Mouse (Mus musculus): ENCODE results near the gene Hbb-bh1. TPM values are rescaled to one million over a fixed set of nuclear protein-coding genes. Genes with fewer than 3 reads are reported as not detected.
"Not testable (repeated sequence)": the region's sequence is repeated elsewhere in the genome, so short reads cannot be mapped to it uniquely, and the experiment has no call there.

The Hbb-bh1 gene
- polyA plus RNA-seq, 1 experiment from 2014 or later, result 2,085 TPM

DNA sequence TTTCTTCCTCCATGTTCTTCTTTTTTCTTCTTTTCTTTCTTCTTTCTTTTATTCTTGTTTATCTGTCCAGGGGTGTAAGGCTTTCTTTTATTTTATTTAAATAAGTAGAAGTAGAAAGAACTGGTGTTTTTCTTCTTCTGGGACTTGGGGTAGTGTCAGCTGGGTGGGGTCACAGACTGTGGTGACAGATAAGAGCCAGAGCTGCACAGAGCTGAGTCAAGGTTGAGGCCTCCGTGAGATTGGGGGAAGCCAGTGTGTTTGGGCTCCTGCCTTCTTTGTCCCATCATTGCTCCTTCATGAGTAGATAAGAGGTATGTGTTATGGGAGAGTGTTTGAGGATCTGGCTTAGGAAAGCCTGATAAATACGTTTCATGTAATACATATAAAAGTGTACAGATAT is 16.1 kb upstream of the Hbb-bh1 start:
- WGBS, result 80% methylated on average over 2 of the region's 2 CpGs
- Histone ChIP-seq H3K4me2 (ENCODE audit: low read depth) (no peak overlapping the region), H3K9ac (ENCODE audit: low read length) (no peak overlapping the region), H3K27me3 (ENCODE audit: control insufficient read depth, insufficient read depth, low read length) (no peaks in the 10 kb centered on the region), H3K27ac (ENCODE audit: low read depth, low read length) (no peak overlapping the region), H3K4me3 (ENCODE audit: low read depth, low read length) (no peak overlapping the region), H3K36me3 (ENCODE audit: control insufficient read depth, insufficient read depth, low read length) (no peaks in the 10 kb centered on the region), H3K9me3 (ENCODE audit: control insufficient read depth, low read length) (no peaks in the 10 kb centered on the region), H3K4me1 (ENCODE audit: control insufficient read depth, insufficient read depth, low read length) (no peaks in the 10 kb centered on the region)
- no peak for DNase-seq (ENCODE audit: low spot score)
- ATAC-seq (ENCODE audit: insufficient read depth, low FRiP score, low TSS enrichment), result no peak

DNA sequence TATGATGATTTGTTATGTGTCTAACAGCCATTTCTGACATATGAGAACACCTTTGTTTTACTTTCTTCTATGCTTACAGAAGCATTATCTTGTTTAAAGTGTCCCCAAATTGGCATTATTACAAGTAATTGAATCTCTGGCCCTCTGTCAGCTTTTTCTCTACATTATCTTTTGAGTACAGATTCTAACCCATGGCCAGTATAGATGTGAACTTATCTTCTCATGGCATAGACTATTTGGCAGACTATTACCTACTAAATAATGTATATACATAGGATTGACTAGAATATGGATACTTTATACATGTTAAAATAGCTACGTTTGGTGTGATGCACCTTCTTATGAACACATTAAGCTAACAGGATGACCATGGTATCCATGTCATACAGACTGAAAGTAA is 11.7 kb upstream of the Hbb-bh1 start:
- Histone ChIP-seq H3K27me3 (ENCODE audit: control insufficient read depth, insufficient read depth, low read length) (no peaks in the 10 kb centered on the region), H3K9ac (ENCODE audit: low read length) (no peak overlapping the region), H3K36me3 (ENCODE audit: control insufficient read depth, insufficient read depth, low read length) (no peaks in the 10 kb centered on the region), H3K4me3 (ENCODE audit: low read depth, low read length) (no peak overlapping the region), H3K9me3 (ENCODE audit: control insufficient read depth, low read length) (no peaks in the 10 kb centered on the region), H3K27ac (ENCODE audit: low read depth, low read length) (no peak overlapping the region), H3K4me1 (ENCODE audit: control insufficient read depth, insufficient read depth, low read length) (no peaks in the 10 kb centered on the region), H3K4me2 (ENCODE audit: low read depth) (no peak overlapping the region)
- 69% methylated on average over 1 of the region's 1 CpGs for WGBS
- no peak for DNase-seq (ENCODE audit: low spot score)
- ATAC-seq (ENCODE audit: insufficient read depth, low FRiP score, low TSS enrichment), result no peak

DNA sequence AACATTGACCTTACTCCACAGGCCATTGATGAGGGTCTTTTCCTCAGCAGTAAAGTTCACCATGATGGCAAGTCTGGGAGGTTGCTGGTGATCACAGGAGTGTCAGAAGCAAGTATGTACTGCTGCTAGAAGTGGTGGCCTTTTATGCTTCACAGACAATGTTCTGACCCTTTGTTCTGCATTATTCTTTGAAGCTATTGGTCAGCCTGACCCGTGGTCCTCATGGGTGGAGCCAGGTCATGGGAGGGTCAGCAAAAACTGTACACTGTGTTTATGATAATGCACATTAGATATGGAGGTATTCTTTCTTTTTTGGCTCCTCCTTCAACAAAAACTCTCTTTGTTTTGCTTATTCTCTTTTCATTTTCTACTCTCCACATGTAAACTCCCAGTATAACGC is 10.1 kb upstream of the Hbb-bh1 start, which contains the start of gene Hbb-y:
Gene Hbb-y (minus strand): TSS at position 127 of the 400 bp plus-strand sequence.
- no peak within 1 kb of the TSS for H3K9ac ChIP-seq (ENCODE audit: low read length)
- H3K4me3 ChIP-seq (ENCODE audit: low read depth, low read length), result no peak within 1 kb of the TSS
- WGBS, result 74% methylated on average over 2 of the region's 2 CpGs
- no peaks in the 10 kb centered on the region for H3K36me3 ChIP-seq (ENCODE audit: control insufficient read depth, insufficient read depth, low read length)
- H3K4me1 ChIP-seq (ENCODE audit: control insufficient read depth, insufficient read depth, low read length), result no peaks in the 10 kb centered on the region
- H3K27ac ChIP-seq (ENCODE audit: low read depth, low read length), result no peak within 1 kb of the TSS
- DNase-seq (ENCODE audit: low spot score) (no peak), ATAC-seq (ENCODE audit: insufficient read depth, low FRiP score, low TSS enrichment) (no peak)
- H3K9me3 ChIP-seq (ENCODE audit: control insufficient read depth, low read length), result no peaks in the 10 kb centered on the region
- H3K27me3 ChIP-seq (ENCODE audit: control insufficient read depth, insufficient read depth, low read length), result no peaks in the 10 kb centered on the region
- H3K4me2 ChIP-seq (ENCODE audit: low read depth), result no peak within 1 kb of the TSS

DNA sequence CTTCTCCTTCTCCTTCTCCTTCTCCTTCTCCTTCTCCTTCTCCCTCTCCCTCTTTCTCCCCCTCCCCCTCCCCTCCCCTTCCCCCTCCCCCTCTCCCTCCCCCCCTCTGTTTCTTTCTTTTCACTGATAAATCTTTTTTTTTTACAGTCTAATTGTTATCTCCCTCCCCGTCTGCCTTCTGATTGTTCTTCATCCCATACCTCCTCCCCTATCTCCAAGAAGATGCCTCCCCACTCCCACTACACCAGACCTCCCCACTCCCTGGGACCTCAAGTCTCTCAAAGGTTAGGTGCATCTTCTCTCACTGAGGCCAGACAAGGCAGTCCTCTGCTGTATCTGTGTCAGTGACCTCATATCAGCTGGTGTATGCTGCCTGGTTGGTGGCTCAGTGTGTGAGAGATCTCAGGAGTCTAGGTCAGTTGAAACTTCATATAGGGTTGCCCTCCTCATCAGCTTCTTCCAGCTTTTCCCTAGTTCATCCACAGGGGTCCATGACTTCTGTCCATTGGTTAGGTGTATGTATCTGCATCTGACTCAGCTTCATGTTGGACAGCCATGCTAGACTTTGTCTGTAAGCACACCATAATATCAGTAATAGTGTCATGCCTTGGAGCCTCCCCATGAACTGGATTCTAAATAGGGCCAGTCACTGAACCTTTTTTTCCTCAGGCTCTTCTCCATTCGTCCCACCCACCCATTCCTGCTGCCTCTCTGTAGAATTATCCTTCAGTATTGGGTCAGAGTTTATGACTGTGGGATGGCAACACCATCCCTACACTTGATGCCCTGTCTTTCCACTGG is 1.8 kb upstream of the Hbb-bh1 start:
- Histone ChIP-seq H3K4me2 (ENCODE audit: low read depth) (no peak overlapping the region), H3K9ac (ENCODE audit: low read length) (no peak overlapping the region), H3K4me3 (ENCODE audit: low read depth, low read length) (no peak overlapping the region), H3K27ac (ENCODE audit: low read depth, low read length) (no peak overlapping the region), H3K36me3 (ENCODE audit: control insufficient read depth, insufficient read depth, low read length) (no peaks in the 10 kb centered on the region), H3K27me3 (ENCODE audit: control insufficient read depth, insufficient read depth, low read length) (no peaks in the 10 kb centered on the region), H3K4me1 (ENCODE audit: control insufficient read depth, insufficient read depth, low read length) (no peaks in the 10 kb centered on the region), H3K9me3 (ENCODE audit: control insufficient read depth, low read length) (no peaks in the 10 kb centered on the region)
- WGBS, result 57% methylated on average over 1 of the region's 2 CpGs
- no peak for ATAC-seq (ENCODE audit: insufficient read depth, low FRiP score, low TSS enrichment)
- no peak for DNase-seq (ENCODE audit: low spot score)

DNA sequence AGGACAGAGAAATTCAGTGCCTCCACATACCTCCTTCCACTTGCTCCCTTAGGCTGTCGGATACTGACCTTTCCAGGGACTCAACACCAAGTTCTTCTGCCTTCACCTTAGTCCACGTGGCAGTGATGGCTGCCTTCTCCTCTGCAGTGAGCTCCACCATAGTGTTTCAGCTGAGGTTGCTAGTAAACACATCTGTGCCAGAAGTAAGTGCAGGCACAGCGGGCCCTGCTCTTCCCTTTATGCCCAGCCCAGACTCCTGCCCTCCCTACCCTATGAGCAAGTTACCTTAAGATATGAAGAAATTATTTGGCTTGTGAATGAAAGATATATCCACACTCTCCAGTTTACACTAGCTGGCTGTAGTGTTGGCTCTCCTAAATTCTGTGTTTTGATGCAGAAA is 2.7 kb downstream of the Hbb-bh1 start, which contains the start of gene Hbb-bh2:
Gene Hbb-bh2 (minus strand): TSS at position 253 of the 400 bp plus-strand sequence.
- no peak within 1 kb of the TSS for H3K9ac ChIP-seq (ENCODE audit: low read length)
- H3K4me1 ChIP-seq (ENCODE audit: control insufficient read depth, insufficient read depth, low read length), result no peaks in the 10 kb centered on the region
- H3K27ac ChIP-seq (ENCODE audit: low read depth, low read length), result no peak within 1 kb of the TSS
- H3K4me3 ChIP-seq (ENCODE audit: low read depth, low read length), result no peak within 1 kb of the TSS
- 72% methylated on average over 3 of the region's 3 CpGs for WGBS
- no peak within 1 kb of the TSS for H3K4me2 ChIP-seq (ENCODE audit: low read depth)
- H3K27me3 ChIP-seq (ENCODE audit: control insufficient read depth, insufficient read depth, low read length), result no peaks in the 10 kb centered on the region
- no peaks in the 10 kb centered on the region for H3K9me3 ChIP-seq (ENCODE audit: control insufficient read depth, low read length)
- no peak for ATAC-seq (ENCODE audit: insufficient read depth, low FRiP score, low TSS enrichment)
- H3K36me3 ChIP-seq (ENCODE audit: control insufficient read depth, insufficient read depth, low read length), result no peaks in the 10 kb centered on the region
- no peak for DNase-seq (ENCODE audit: low spot score)

GRCm38 (mm10) chr7:103827808-103828207 is 15.2 kb downstream of the Hbb-bh1 start, which contains the start of gene Hbb-bs:
Hbb-bs (minus strand) TSS chr7:103828096.
- no peaks in the 10 kb centered on the region for H3K4me1 ChIP-seq (ENCODE audit: control insufficient read depth, insufficient read depth, low read length)
- H3K4me3 ChIP-seq (ENCODE audit: low read depth, low read length), result no peak within 1 kb of the TSS
- H3K27me3 ChIP-seq (ENCODE audit: control insufficient read depth, insufficient read depth, low read length), result no peaks in the 10 kb centered on the region
- no peaks in the 10 kb centered on the region for H3K9me3 ChIP-seq (ENCODE audit: control insufficient read depth, low read length)
- ATAC-seq (ENCODE audit: insufficient read depth, low FRiP score, low TSS enrichment) (no peak), DNase-seq (ENCODE audit: low spot score) (no peak)
- H3K4me2 ChIP-seq (ENCODE audit: low read depth), result no peak within 1 kb of the TSS
- WGBS, result 95% methylated on average over 4 of the region's 4 CpGs
- no peak within 1 kb of the TSS for H3K27ac ChIP-seq (ENCODE audit: low read depth, low read length)
- no peaks in the 10 kb centered on the region for H3K36me3 ChIP-seq (ENCODE audit: control insufficient read depth, insufficient read depth, low read length)
- H3K9ac ChIP-seq (ENCODE audit: low read length), result no peak within 1 kb of the TSS

DNA sequence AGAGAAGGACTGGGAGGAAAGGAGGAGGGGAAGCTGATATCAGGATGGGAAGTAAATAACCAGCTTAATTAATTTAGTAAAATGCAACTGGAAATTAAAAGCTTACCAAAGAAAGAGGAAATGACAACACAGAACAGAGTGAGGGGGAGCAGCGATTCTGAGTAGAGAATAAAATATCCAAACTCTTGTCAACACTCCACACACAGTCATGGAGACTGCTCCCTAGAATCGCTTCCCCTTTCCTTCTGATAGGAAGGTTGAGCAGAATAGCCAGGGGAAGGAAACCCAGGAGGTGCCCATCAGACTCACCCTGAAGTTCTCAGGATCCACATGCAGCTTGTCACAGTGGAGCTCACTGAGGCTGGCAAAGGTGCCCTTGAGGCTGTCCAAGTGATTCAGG is 15.8 kb downstream of the Hbb-bh1 start:
- not testable (repeated sequence) for H3K9ac ChIP-seq (ENCODE audit: low read length); H3K4me2 ChIP-seq (ENCODE audit: low read depth); H3K27me3 ChIP-seq (ENCODE audit: control insufficient read depth, insufficient read depth, low read length); H3K4me1 ChIP-seq (ENCODE audit: control insufficient read depth, insufficient read depth, low read length); DNase-seq (ENCODE audit: low spot score); ATAC-seq (ENCODE audit: insufficient read depth, low FRiP score, low TSS enrichment); H3K4me3 ChIP-seq (ENCODE audit: low read depth, low read length); H3K9me3 ChIP-seq (ENCODE audit: control insufficient read depth, low read length); H3K36me3 ChIP-seq (ENCODE audit: control insufficient read depth, insufficient read depth, low read length); H3K27ac ChIP-seq (ENCODE audit: low read depth, low read length)
- no CpG with 5 or more reads among the region's 2 CpGs for WGBS

DNA sequence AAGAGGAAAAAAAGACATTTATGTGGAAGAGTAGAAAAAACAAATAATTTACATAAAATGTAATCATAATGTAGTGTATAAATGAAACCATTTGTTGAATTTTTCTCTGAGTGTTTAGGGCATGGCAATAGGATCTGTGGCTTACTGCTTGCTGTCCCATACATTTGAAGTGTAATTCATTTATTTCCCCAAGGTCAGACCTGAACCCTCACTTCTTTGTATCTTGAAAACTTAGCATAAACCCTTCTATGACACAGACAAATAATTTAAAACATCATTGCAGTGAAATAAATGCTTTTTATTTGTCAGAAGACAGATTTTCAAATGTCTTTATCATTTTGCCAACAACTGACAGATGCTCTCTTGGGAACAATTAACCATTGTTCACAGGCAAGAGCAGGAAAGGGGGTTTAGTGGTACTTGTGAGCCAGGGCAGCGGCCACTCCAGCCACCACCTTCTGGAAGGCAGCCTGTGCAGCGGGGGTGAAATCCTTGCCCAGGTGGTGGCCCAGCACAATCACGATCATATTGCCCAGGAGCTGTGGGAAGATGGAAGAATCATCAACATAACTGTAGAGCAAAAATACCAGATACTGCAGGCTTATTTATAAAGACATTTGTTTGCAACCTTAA is 16.6 kb downstream of the Hbb-bh1 start:
- WGBS, result 68% methylated on average over 3 of the region's 3 CpGs
- no peaks in the 10 kb centered on the region for H3K36me3 ChIP-seq (ENCODE audit: control insufficient read depth, insufficient read depth, low read length)
- no peak for ATAC-seq (ENCODE audit: insufficient read depth, low FRiP score, low TSS enrichment)

More for the DNA sequence above, 16.6 kb downstream of the Hbb-bh1 start:
- no peaks in the 10 kb centered on the region for H3K27me3 ChIP-seq (ENCODE audit: control insufficient read depth, insufficient read depth, low read length)
- no peak for DNase-seq (ENCODE audit: low spot score)
- H3K9ac ChIP-seq (ENCODE audit: low read length), result no peak overlapping the region
- no peak overlapping the region for H3K27ac ChIP-seq (ENCODE audit: low read depth, low read length)
- H3K4me1 ChIP-seq (ENCODE audit: control insufficient read depth, insufficient read depth, low read length), result no peaks in the 10 kb centered on the region
- no peaks in the 10 kb centered on the region for H3K9me3 ChIP-seq (ENCODE audit: control insufficient read depth, low read length)
- no peak overlapping the region for H3K4me2 ChIP-seq (ENCODE audit: low read depth)
- H3K4me3 ChIP-seq (ENCODE audit: low read depth, low read length), result no peak overlapping the region

Measured in neural tube, embryonic 11.5 days (tissue).